Mouse (Mus musculus) hindbrain, embryonic 11.5 days (tissue): ENCODE data around the gene Otulin. TPM values are rescaled to one million over a fixed set of nuclear protein-coding genes. Genes with fewer than 3 reads are reported as not detected.

Experiments used
- ATAC-seq: fragments of 200-750 bp; cut with Nextera tagmentation; 2 replicates; pipeline ENCODE4 v1.8.0; 2017; ENCODE audit warnings: mild to moderate bottlenecking, moderate TSS enrichment, moderate library complexity; ENCODE audit not compliant: low FRiP score
- DNase-seq: peaks from one replicate; pipeline ENCODE4 v3.0.0-alpha.2; 2015; ENCODE audit warnings: low spot score
- H3K27ac ChIP-seq: fragments of 300-500 bp; sonication (generic); 2 replicates; pipeline ENCODE4 v1.5.1; 2014; ENCODE audit warnings: mild to moderate bottlenecking, low read depth, low read length
- H3K27me3 ChIP-seq: fragments of 300-500 bp; sonication (generic); 2 replicates; pipeline ENCODE4 v1.6.1; 2014; ENCODE audit warnings: mild to moderate bottlenecking, low read length, moderate library complexity, mixed read lengths; ENCODE audit not compliant: control insufficient read depth, insufficient read depth
- H3K36me3 ChIP-seq: fragments of 300-500 bp; sonication (generic); 2 replicates; pipeline ENCODE4 v1.6.1; 2014; ENCODE audit warnings: mild to moderate bottlenecking, low read length, moderate library complexity, mixed read lengths; ENCODE audit not compliant: control insufficient read depth, insufficient read depth
- H3K4me1 ChIP-seq: fragments of 300-500 bp; sonication (generic); replicated peaks from 2 replicates; pipeline ENCODE4 v1.6.1; 2014; ENCODE audit warnings: low read length, mixed read lengths; ENCODE audit not compliant: control insufficient read depth, insufficient read depth
- H3K4me2 ChIP-seq: fragments of 300-500 bp; sonication (generic); replicated peaks from 2 replicates; pipeline ENCODE4 v1.6.1; 2014; ENCODE audit warnings: mild to moderate bottlenecking, low read depth, low read length
- H3K4me3 ChIP-seq: fragments of 300-500 bp; sonication (generic); 2 replicates; pipeline ENCODE4 v1.5.1; 2014; ENCODE audit warnings: low read depth, low read length
- H3K9ac ChIP-seq: fragments of 300-500 bp; sonication (generic); 2 replicates; pipeline ENCODE4 v1.6.1; 2014; ENCODE audit warnings: low read depth, low read length
- H3K9me3 ChIP-seq: fragments of 300-500 bp; sonication (generic); 2 replicates; pipeline ENCODE4 v1.6.1; 2016; ENCODE audit warnings: low read length; ENCODE audit not compliant: control insufficient read depth
- WGBS: fragments of 180-500 bp; shearing (Covaris S2); extraction: QIAGEN DNeasy Blood & Tissue Kit; methylation state at CpG from one replicate; pipeline ENCODE4 v1.1.7; 2014; 5-methylcytosine and 5-hydroxymethylcytosine counted together
- polyA plus RNA-seq: library from polyadenylated mRNA; unstranded; fragments of >200 nt; fragmentation: Nextera tagmentation; extraction: Ambion mirVana; gene quantifications from 2 replicates; pipeline ENCODE4 v1.2.1, GENCODE M21; 2014

Otulin gene
- polyA plus RNA-seq, 1 experiment from 2014 or later = 31.8 TPM

DNA sequence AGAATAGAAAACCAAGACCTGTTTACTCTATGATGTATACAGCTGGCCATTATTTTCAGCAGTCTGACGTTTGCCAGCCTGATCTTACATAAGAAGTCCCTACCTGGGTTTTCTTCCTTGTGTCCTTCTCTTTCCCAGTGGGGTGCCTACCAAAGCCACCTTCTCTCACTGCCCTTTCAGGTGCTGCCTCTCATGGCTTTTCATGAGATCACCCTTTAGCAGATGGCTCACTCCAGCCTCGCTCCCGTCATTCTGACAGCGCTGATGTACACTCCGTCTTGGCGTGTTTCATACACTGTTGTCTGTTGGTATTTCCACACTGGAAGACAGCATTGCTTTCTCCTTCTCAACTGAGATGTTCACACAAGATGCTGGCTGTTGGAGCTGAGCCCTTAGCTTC, 46.9 kb downstream of the Otulin start:
- 95% methylated on average over 6 of the region's 6 CpGs for WGBS

DNA sequence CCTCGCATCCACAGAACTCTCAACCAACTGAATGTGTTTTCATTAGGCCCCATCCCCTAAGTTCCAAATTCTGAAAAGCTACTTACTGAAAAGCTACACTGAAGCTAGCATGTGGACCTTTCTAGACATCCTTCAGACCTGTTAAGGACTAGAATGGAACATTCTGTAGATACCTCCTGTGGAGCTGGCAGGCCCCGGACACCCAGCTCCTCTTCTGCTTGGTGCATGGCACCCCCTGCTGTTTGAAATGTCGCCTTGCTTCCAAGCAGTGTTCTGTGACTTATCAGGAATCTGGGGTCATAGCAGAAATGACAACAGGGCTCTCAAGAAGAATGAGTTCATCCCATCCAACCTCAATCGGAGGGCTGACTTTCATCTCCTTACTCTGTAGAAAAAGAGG, 47.5 kb downstream of the Otulin start:
- H3K36me3 ChIP-seq = 0 out of 2 replicates have a peak, but pooled peaks cover 2% of the 10 kb centered on the region
- ATAC-seq = no peak
- 0 out of 2 replicates have a peak, but pooled peaks cover 6% of the 10 kb centered on the region for H3K4me1 ChIP-seq
- H3K9ac ChIP-seq = no peak overlapping the region
- H3K4me3 ChIP-seq = no peak overlapping the region
- H3K27ac ChIP-seq = no peak overlapping the region
- 80% methylated on average over 4 of the region's 4 CpGs for WGBS
- no peak overlapping the region for H3K4me2 ChIP-seq
- DNase-seq = peak; percentile 50
- no peaks in the 10 kb centered on the region for H3K27me3 ChIP-seq
- H3K9me3 ChIP-seq = no peaks in the 10 kb centered on the region

More for the DNA sequence above, 46.9 kb downstream of the Otulin start:
- Histone ChIP-seq H3K4me1 (0 out of 2 replicates have a peak, but pooled peaks cover 6% of the 10 kb centered on the region), H3K9me3 (no peaks in the 10 kb centered on the region), H3K4me3 (no peak overlapping the region), H3K9ac (no peak overlapping the region), H3K4me2 (no peak overlapping the region), H3K36me3 (0 out of 2 replicates have a peak, but pooled peaks cover 2% of the 10 kb centered on the region), H3K27ac (no peak overlapping the region), H3K27me3 (no peaks in the 10 kb centered on the region)
- DNase-seq = no peak
- no peak for ATAC-seq

DNA sequence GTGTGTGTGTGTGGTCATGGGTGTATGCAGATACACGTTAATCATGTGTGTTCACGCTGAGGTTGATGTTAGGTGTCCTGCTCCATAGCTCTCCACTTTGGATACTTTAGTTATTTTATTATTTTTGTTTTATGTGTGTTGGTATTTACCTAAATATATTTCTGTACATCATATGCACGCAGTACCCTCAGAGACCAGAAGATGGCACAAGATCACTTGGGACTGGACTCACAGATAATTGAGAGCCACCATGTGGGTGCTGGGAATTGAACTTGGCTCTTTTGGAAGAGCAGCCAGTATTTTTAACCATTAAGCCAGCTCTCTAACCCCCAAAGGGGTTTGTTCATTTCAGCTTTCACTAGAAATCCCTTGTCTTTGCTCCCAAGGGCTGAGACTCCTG, 48.1 kb downstream of the Otulin start:
- H3K4me3 ChIP-seq = no peak overlapping the region
- no peak overlapping the region for H3K9ac ChIP-seq
- DNase-seq = peak; percentile 52
- no peak overlapping the region; the same call in 1 of the 2 replicates for H3K27ac ChIP-seq
- no peak overlapping the region for H3K4me2 ChIP-seq
- ATAC-seq = no peak; the same call in 1 of the 2 replicates
- 0 out of 2 replicates have a peak, but pooled peaks cover 2% of the 10 kb centered on the region for H3K36me3 ChIP-seq
- H3K9me3 ChIP-seq = no peaks in the 10 kb centered on the region
- H3K4me1 ChIP-seq = 0 out of 2 replicates have a peak, but pooled peaks cover 6% of the 10 kb centered on the region
- H3K27me3 ChIP-seq = no peaks in the 10 kb centered on the region
- 88% methylated on average over 3 of the region's 3 CpGs for WGBS

DNA sequence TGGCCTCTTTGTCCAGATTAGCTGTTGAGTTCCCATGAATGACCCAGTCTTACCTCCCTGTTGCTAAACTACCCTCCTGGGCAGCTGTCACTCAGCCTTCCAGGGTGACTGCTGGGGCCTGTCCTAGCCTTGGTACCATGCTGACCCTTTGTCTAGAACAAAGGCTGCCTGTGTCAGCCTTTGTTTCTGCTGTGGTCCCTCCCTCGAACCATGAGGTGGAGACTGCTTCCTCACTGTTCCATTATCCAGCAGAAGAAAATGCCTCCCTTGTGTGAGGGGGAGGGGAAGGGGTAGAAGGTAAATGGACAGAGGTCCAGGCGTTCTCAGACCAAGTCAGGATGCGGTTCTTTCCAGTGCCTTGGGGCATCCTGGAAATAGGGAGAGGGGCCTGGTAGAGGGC, 48.9 kb downstream of the Otulin start:
- H3K9me3 ChIP-seq = no peaks in the 10 kb centered on the region
- no peak overlapping the region for H3K4me3 ChIP-seq
- H3K27ac ChIP-seq = peak overlapping the region; percentile 56
- 0 out of 2 replicates have a peak, but pooled peaks cover 6% of the 10 kb centered on the region for H3K4me1 ChIP-seq
- H3K9ac ChIP-seq = no peak overlapping the region
- no peak overlapping the region for H3K4me2 ChIP-seq
- peak; percentile 62 for DNase-seq
- 22% methylated on average over 3 of the region's 3 CpGs for WGBS
- H3K36me3 ChIP-seq = 0 out of 2 replicates have a peak, but pooled peaks cover 2% of the 10 kb centered on the region
- no peaks in the 10 kb centered on the region for H3K27me3 ChIP-seq
- peak; percentile 91 for ATAC-seq

DNA sequence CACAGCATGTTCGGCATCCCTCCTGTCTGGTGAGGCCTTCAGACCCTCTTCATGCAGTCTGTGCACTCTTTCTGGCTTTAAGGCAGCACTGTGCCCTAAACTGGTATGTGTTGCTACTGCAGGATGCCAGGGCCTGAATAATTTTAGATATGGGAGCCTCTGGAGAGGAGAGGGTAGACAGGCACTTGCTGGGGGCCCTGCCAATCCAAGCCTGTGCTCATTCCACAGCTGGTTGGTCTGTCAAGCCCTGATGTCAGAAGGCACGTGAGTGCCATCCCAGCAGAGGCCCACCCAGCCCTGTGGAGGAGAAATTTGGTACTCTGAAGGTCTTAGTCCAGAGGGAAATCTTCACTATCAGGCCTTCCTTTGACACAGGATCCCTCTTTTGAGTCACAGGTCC, 49.7 kb downstream of the Otulin start:
- no peak overlapping the region for H3K4me3 ChIP-seq
- no peak overlapping the region for H3K27ac ChIP-seq
- 0 out of 2 replicates have a peak, but pooled peaks cover 6% of the 10 kb centered on the region for H3K4me1 ChIP-seq
- H3K4me2 ChIP-seq = no peak overlapping the region
- 0 out of 2 replicates have a peak, but pooled peaks cover 2% of the 10 kb centered on the region for H3K36me3 ChIP-seq
- DNase-seq = no peak
- 74% methylated on average over 2 of the region's 2 CpGs for WGBS
- ATAC-seq = no peak
- no peaks in the 10 kb centered on the region for H3K9me3 ChIP-seq
- H3K9ac ChIP-seq = no peak overlapping the region
- H3K27me3 ChIP-seq = no peaks in the 10 kb centered on the region

DNA sequence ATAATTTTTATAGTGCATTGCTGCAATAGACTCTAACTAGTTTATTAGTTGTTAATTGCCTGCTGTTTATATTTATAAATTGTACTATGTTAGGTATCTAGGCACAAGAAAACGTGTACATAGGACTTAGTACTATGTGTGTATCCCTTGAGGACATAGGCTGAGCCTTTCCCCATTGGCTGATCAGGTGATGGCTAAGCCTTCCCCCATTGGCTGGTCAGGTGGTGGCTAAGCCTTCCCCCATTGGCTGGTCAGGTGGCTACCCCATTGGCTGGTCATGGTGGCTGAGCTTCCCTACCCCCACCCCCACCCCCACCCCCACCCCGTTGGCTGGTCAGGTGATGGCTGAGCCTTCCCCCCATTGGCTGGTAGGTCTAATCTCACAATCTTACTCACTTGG, 50.6 kb downstream of the Otulin start:
- H3K9me3 ChIP-seq = no peaks in the 10 kb centered on the region
- no peak for ATAC-seq
- 85% methylated on average over 2 of the region's 2 CpGs for WGBS

DNA sequence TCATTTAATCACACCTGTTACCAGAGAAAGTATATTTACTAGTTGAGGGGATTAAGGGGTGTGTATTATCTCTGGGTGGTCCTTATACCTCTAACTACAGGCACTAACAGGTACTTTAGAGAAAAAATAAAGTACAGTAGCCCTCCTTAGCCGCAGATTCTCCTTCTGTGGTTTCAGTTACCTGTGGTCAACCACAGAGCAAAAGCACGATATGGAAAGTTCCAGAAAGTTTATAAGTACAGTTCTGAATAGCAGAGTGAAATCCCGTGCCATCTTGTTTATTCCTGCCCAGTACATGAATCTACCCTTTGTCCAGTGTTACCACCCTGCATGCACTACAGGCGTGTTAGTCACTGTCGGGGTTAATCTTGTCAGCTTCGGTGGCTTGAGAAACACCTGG, 51.6 kb downstream of the Otulin start:
- no peak overlapping the region for H3K4me2 ChIP-seq
- H3K27ac ChIP-seq = no peak overlapping the region
- H3K9ac ChIP-seq = no peak overlapping the region
- no peaks in the 10 kb centered on the region for H3K27me3 ChIP-seq
- ATAC-seq = no peak
- WGBS = 92% methylated on average over 6 of the region's 6 CpGs
- no peak overlapping the region for H3K4me3 ChIP-seq
- no peak for DNase-seq
- 0 out of 2 replicates have a peak, but pooled peaks cover 6% of the 10 kb centered on the region for H3K4me1 ChIP-seq
- H3K36me3 ChIP-seq = 0 out of 2 replicates have a peak, but pooled peaks cover 2% of the 10 kb centered on the region
- H3K9me3 ChIP-seq = no peaks in the 10 kb centered on the region

More for the DNA sequence above, 50.6 kb downstream of the Otulin start:
- Histone ChIP-seq H3K27me3 (no peaks in the 10 kb centered on the region), H3K27ac (no peak overlapping the region), H3K4me2 (no peak overlapping the region), H3K9ac (no peak overlapping the region), H3K4me1 (0 out of 2 replicates have a peak, but pooled peaks cover 6% of the 10 kb centered on the region), H3K4me3 (no peak overlapping the region), H3K36me3 (0 out of 2 replicates have a peak, but pooled peaks cover 2% of the 10 kb centered on the region)
- DNase-seq = no peak

DNA sequence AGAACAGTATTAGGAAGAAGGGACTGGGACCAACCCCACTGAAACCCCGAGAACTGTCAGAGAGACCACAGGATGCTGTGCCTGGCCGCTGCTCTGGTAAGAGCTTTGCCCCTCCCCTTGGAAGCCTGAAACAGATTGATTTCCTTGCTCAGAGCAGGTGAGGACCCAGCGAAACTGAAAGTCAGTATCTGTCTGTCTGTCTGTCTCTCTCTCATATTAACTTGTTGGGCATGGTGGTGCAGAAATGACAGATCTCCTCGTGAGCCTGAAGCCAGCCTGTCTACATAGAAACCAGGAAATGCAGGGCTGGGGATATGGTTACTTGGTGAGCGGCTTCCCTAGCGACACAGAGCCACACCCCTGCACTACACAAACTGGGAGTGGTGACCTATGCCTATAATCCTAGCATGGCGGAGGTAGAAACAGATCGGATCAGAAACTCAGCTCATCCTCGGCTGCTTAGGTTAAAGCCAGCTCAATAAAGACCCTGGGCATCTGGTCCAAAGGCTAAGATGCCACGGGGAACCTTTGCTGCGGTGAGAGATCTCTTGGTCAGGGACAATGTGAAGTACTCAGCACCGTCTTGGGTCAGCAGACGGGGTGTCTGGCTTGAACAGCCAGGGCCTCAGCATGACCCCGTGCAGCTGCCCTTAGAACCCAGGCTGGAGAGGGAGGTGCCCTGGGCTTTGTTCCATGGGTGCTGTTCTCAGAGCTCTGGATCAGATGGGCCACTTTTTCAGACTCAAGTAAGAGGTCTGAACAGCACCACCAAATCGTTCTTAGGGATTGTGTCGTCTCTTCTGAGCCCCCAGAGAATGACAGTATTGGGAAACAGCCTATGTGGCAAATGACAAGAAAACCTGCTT, 52.3 kb downstream of the Otulin start:
- no peak overlapping the region for H3K27ac ChIP-seq
- H3K4me3 ChIP-seq = no peak overlapping the region
- 0 out of 2 replicates have a peak, but pooled peaks cover 2% of the 10 kb centered on the region for H3K36me3 ChIP-seq
- no peaks in the 10 kb centered on the region for H3K27me3 ChIP-seq
- H3K4me2 ChIP-seq = no peak overlapping the region
- 0 out of 2 replicates have a peak, but pooled peaks cover 6% of the 10 kb centered on the region for H3K4me1 ChIP-seq
- H3K9me3 ChIP-seq = no peaks in the 10 kb centered on the region
- no peak overlapping the region for H3K9ac ChIP-seq
- no peak for ATAC-seq
- no peak for DNase-seq
- 84% methylated on average over 16 of the region's 16 CpGs for WGBS
